Mouse (Mus musculus): ENCODE measurements around the gene Tmem119. TPM values are rescaled to one million over a fixed set of nuclear protein-coding genes. Genes with fewer than 3 reads are reported as not detected.

Tmem119 gene
- polyA plus RNA-seq, 1 experiment from 2014 or later, result 4.9 TPM

DNA sequence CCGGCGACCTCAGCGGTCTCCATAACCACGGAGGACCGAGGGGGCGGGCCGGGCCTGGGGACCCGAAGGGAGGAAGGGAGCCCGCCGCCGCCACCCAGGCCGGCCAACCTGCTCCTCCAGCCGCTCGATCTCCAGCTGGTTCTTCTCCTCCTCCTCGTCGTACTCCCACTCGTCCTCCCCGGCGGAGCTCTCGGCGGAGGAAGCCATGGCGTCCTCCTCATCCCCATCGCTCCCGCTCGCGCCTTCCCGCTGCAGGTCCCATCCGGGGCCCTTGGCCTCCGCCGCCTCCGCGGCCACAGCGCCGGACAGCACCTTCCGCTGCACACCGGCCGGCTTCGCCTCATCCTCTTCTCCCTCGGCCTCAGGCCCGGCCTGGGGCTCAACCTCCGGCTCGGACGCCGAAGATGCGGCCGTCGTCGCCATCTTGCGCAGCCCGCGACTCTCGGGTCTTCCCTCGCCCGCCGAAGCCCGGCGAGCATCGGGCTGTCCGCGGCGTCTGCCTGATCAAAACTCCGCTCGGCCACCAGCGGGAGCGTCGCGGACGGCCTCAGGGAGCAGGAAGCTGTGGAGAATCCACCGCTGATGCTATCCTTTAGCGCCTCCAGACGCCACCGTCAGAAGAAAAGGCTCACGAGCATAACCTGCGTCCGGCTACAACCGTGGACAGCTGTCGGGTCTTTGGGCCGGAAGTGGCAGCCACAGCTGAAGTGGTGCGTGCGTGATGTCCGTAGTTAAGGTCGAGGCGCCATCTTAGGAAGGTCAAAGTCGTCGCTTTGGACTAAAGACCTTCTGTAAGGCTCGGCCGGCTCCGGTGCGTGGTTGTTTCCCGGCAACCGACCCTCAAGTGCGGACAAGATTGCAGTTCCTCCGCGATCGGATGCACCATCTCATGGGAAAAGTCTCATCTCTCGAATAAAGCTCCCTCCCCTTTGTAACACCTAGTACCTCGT lies 28.8 kb downstream of the Tmem119 start:
- ATAC-seq (replicated peaks), result peak; percentile 79
- Histone ChIP-seq H3K4me3 (peak overlapping the region; percentile 84), H3K4me1 (peaks cover 33% of the 10 kb centered on the region), H3K9me3 (no peaks in the 10 kb centered on the region), H3K9ac (replicated peaks) (peak overlapping the region; percentile 91), H3K27ac (replicated peaks) (peak overlapping the region; percentile 99), H3K27me3 (no peaks in the 10 kb centered on the region), H3K4me2 (replicated peaks) (peak overlapping the region; percentile 97), H3K36me3 (peaks cover 28% of the 10 kb centered on the region)
- under 1% methylated on average over 95 of the region's 97 CpGs for WGBS

DNA sequence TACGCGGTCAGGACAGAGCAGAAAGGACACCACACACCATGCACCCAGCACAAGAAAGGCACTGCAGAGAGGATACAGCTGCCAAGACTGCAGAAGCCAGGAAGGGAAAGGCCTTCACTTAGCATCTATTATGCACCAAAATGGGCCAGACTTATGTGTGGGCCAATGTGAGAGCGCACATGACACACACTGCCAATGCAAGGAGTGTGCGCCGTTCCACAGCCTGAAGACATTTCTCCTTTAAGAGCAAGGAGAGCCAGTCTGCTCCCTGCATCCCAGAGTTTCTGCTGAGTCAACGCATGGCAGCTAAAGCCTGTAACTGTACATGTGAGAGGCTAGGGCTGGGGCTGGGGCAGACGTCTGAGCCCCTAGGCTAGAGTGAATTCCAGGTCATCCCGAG lies 31.5 kb downstream of the Tmem119 start:
- H3K4me1 ChIP-seq, result peaks cover 31% of the 10 kb centered on the region
- H3K27me3 ChIP-seq, result no peaks in the 10 kb centered on the region
- peaks cover 7% of the 10 kb centered on the region; the same call in 1 of the 2 replicates for H3K36me3 ChIP-seq
- H3K4me3 ChIP-seq, result no peak overlapping the region
- H3K9ac ChIP-seq (replicated peaks), result no peak overlapping the region
- 94% methylated on average over 8 of the region's 8 CpGs for WGBS
- ATAC-seq (replicated peaks), result no peak
- no peaks in the 10 kb centered on the region for H3K9me3 ChIP-seq
- H3K4me2 ChIP-seq (replicated peaks), result no peak overlapping the region
- H3K27ac ChIP-seq (replicated peaks), result no peak overlapping the region

DNA sequence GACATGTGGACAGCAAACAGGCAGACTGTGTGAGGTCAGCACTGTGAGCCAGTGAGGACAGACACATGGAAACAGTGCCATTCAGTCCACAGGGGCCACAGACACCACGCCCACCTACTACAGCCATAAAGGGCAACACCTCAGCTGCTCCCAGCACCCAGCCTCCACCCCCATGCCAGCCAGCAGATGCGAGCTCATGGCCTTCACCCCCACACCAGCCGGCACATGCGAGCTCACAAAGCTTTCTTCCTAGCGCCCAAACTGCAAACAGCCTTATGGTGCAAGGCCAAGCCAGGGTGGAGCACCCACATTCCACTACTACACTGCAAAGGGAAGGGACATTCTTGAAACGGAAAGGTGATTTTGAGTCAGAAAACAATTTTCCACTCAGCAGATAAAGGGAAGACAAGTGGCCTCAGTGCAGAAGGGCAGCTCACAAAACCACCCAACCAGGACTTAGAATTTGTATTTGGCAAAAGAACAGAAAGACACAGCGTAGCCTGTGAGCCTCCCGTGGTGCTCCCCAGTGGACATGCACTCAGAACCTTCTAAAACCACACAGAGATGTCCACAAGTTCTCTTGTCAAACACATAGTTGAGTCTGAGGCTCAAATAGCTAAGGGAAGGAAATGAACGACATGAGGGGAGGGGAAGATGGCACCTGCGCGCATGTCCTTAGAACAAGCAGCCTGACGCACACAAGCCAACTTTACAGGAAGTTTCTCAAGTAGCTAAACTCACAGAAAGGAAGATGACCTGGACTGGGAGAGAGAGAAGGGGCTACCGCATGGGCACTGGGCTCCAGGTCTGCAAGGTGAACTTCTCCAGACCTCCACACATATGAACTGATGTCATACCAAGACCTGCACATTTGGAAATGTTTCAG lies 34.4 kb downstream of the Tmem119 start:
- Histone ChIP-seq H3K4me3 (no peak overlapping the region), H3K9ac (replicated peaks) (no peak overlapping the region), H3K4me1 (peaks cover 21% of the 10 kb centered on the region), H3K9me3 (no peaks in the 10 kb centered on the region), H3K27me3 (no peaks in the 10 kb centered on the region), H3K36me3 (peaks cover 33% of the 10 kb centered on the region), H3K27ac (replicated peaks) (no peak overlapping the region), H3K4me2 (replicated peaks) (no peak overlapping the region)
- 92% methylated on average over 13 of the region's 13 CpGs for WGBS
- ATAC-seq (replicated peaks), result no peak

DNA sequence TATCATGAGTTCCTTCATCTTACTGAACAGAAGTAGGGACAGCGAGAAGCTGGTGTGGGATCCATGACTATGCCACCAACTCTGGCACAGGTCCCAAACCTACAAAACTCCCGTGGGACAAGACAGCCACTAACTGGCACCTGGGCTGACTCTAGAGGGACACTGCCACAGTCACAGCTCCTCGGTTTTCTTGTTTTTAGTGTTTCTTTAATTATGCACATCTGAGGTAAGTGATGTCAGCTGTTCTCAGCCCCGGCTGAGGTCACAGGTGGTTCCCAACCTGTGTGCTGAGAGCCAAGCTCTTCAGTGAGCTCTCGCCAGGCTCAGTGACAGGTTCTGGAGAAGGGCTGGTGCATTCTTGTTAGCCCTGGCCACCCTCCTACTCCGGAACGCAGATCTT lies 35.9 kb downstream of the Tmem119 start:
- no peaks in the 10 kb centered on the region for H3K9me3 ChIP-seq
- no peak overlapping the region for H3K4me3 ChIP-seq
- WGBS, result 94% methylated on average over 7 of the region's 7 CpGs
- H3K4me1 ChIP-seq, result peaks cover 8% of the 10 kb centered on the region
- no peak overlapping the region for H3K9ac ChIP-seq (replicated peaks)
- no peak for ATAC-seq (replicated peaks)
- no peak overlapping the region for H3K4me2 ChIP-seq (replicated peaks)
- H3K27me3 ChIP-seq, result no peaks in the 10 kb centered on the region
- peaks cover 43% of the 10 kb centered on the region for H3K36me3 ChIP-seq
- no peak overlapping the region for H3K27ac ChIP-seq (replicated peaks)

DNA sequence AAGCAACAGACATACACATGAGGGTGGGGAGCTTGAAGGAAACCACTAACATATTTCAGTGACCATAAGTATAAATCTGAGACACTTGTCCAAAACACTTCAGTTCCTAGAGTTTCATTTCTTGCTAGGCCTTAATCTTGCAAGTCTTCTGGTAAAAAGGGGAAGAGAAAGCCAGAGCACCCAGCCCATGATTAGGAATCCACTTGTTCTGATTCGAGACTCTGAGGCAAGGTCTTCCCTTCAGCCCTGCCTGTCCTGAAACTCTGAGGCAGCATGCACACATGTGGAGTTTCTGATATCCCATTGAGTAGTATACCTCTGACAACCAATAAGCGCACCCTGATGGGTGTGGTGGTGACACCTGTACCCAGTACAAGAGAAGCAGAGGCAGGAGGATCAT lies 38.7 kb downstream of the Tmem119 start:
- H3K9ac ChIP-seq (replicated peaks), result no peak overlapping the region
- no peaks in the 10 kb centered on the region for H3K4me1 ChIP-seq
- H3K36me3 ChIP-seq, result peaks cover 66% of the 10 kb centered on the region
- no peak for ATAC-seq (replicated peaks)
- H3K4me2 ChIP-seq (replicated peaks), result no peak overlapping the region
- no peak overlapping the region for H3K4me3 ChIP-seq
- no peaks in the 10 kb centered on the region for H3K9me3 ChIP-seq
- 95% methylated on average over 2 of the region's 2 CpGs for WGBS
- no peaks in the 10 kb centered on the region for H3K27me3 ChIP-seq
- H3K27ac ChIP-seq (replicated peaks), result no peak overlapping the region

DNA sequence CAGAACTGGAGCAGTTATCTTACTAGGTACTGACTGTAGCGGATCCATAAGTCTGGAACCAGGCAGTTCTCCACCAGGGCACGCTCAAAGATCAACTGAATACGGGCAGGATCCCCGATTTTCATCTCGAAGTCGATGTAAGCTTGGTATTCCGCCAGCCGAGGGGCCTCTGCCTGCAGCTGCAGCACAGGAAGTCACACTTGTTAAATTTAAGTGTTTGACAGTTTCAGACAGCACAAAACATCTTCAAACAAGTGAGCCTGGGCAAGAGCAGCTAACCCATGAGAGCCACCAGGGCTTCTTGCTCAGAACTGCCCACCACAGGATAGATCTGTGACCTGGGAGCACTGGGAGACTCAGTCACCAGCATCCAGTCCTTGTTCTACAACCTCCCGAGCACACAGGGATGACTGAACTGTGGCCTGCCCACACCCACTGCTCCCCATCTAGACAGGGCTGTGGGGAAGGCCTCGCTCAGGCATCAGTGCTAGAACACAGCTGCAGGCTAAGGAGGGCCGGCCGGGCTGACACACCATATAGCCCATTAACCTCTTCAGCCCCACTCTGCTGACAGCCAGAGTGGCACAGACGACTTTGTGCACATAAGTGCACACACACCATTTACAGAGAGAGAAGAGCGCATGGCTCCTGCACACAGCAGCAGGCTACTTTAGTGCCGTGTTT lies 44.8 kb downstream of the Tmem119 start:
- H3K27ac ChIP-seq (replicated peaks), result no peak overlapping the region
- H3K27me3 ChIP-seq, result no peaks in the 10 kb centered on the region
- H3K4me3 ChIP-seq, result no peak overlapping the region
- H3K36me3 ChIP-seq, result peaks cover 93% of the 10 kb centered on the region
- H3K9me3 ChIP-seq, result no peaks in the 10 kb centered on the region
- H3K4me1 ChIP-seq, result no peaks in the 10 kb centered on the region
- no peak overlapping the region for H3K4me2 ChIP-seq (replicated peaks)
- WGBS, result 92% methylated on average over 15 of the region's 15 CpGs
- ATAC-seq (replicated peaks), result no peak
- no peak overlapping the region for H3K9ac ChIP-seq (replicated peaks)

DNA sequence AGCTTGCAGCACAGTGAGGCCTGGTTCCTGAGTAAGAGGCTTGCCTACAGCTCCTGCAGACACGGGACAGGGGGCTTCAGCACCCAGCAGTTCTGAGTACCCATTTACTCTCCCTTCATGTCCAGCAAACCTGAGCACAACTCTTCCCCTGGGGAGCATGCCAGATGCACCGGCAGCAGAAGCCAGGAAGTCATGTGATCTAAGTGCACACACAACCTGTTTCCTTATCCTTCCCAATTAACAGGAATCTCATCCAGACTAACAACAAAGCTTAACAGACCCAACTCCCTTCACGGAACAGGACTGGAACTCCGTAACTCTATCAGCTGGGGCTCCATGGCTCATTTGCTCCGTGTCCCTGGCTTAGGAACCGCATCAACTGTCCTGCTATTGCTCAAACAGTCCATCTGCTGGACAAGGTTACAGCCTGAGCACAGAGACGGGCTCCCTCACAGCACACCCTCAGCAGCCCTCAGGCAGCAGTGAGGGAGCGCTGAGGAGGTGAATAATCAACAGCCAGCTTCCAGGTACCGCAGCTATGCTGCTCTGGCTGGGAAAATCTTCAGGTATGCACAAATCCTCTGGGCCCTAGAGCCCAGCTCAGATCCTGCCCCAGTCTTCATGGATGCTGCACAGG lies 48.7 kb downstream of the Tmem119 start:
- Histone ChIP-seq H3K9ac (replicated peaks) (no peak overlapping the region), H3K4me1 (no peaks in the 10 kb centered on the region), H3K4me3 (no peak overlapping the region), H3K36me3 (peaks cover 96% of the 10 kb centered on the region), H3K4me2 (replicated peaks) (no peak overlapping the region), H3K27me3 (no peaks in the 10 kb centered on the region), H3K27ac (replicated peaks) (no peak overlapping the region), H3K9me3 (no peaks in the 10 kb centered on the region)
- WGBS, result 90% methylated on average over 9 of the region's 9 CpGs
- no peak for ATAC-seq (replicated peaks)

DNA sequence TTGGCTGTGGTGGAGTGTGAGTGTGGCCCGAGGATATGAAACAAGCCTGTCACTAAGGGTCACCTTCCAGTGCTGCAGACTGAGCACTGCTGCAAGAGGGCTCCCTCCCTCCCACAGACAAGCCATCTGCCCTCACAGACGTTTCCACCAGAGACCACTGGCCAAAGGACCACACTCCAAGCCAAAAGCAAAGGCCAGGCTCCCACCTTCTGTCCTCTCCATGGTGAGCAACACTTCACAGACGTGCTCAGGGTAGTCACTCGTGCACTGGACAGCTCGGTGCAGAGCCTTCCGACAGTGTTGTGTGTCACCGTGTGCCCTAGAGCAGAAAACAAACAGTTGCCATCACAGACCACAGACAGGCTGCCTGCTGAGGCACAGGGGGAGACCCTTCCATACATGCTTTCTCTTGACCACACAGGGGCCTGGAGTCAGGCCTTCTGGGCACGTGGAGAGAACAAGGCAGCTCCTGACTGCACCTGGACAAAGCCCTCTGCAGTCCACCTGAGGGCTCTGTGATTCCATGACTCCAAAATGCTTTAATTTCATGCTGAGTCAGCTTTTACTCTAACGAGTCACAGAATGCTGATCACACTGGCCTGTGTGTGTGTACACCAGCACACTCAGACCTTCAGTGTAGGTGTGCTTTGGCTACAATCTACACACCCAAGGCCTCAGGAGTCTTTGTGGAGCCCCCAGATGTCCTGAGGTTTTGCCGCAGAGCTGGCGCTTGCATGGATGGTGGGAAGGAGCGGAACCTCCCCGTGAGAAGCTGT lies 51.6 kb downstream of the Tmem119 start:
- Histone ChIP-seq H3K27me3 (no peaks in the 10 kb centered on the region), H3K9ac (replicated peaks) (no peak overlapping the region), H3K9me3 (no peaks in the 10 kb centered on the region), H3K4me3 (no peak overlapping the region), H3K36me3 (peaks cover 98% of the 10 kb centered on the region), H3K27ac (replicated peaks) (no peak overlapping the region), H3K4me2 (replicated peaks) (no peak overlapping the region), H3K4me1 (no peaks in the 10 kb centered on the region)
- ATAC-seq (replicated peaks), result no peak
- WGBS, result 93% methylated on average over 13 of the region's 13 CpGs

DNA sequence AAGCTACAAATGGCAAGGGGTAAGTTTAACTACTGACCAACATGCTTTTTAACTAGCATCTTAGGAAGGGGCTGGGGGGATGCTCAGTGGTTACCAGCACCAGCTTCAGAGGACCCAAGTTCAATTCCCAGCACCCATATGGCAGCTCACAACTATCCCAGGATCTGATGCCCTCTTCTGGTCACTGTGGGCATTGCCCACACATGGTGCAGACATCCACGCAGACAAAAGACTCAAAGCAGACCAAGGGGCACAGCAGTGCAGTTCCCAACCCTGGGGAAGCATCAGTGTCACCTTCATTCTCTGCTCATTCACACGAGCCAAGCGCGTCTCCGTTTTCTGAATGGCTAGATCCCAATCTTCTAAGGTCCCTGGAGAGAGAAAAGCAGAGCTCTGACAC lies 52.7 kb downstream of the Tmem119 start:
- no peak overlapping the region for H3K4me2 ChIP-seq (replicated peaks)
- peaks cover 98% of the 10 kb centered on the region for H3K36me3 ChIP-seq
- no peak overlapping the region for H3K9ac ChIP-seq (replicated peaks)
- ATAC-seq (replicated peaks), result no peak
- H3K4me3 ChIP-seq, result no peak overlapping the region
- no peaks in the 10 kb centered on the region for H3K27me3 ChIP-seq
- H3K9me3 ChIP-seq, result no peaks in the 10 kb centered on the region
- WGBS, result 99% methylated on average over 5 of the region's 5 CpGs
- no peak overlapping the region for H3K27ac ChIP-seq (replicated peaks)
- H3K4me1 ChIP-seq, result no peaks in the 10 kb centered on the region

All from forebrain, embryonic 15.5 days (tissue).